Mouse (Mus musculus): ENCODE results near the gene Polr2i.
A peak's percentile ranks its signal among the peaks of the same experiment; 100 is the strongest.
"Not testable (repeated sequence)": the region's sequence is repeated elsewhere in the genome, so short reads cannot be mapped to it uniquely, and the experiment has no call there.

The Polr2i gene

GRCm38 (mm10) chr7:30231669-30232454 is at the start of gene Polr2i, which contains the start of gene Tbcb:
TSS of gene Polr2i (plus strand) at chr7:30231948.
TSS of gene Tbcb (minus strand) at chr7:30232272.
- DNase-seq (ENCODE audit: low read depth): peak; percentile 95

GRCm38 (mm10) chr7:30183189-30183588 is 48.6 kb upstream of the Polr2i start:
- DNase-seq (ENCODE audit: low read depth): not testable (repeated sequence)

GRCm38 (mm10) chr7:30183879-30184289 is 47.9 kb upstream of the Polr2i start, which contains the start of gene Cox7a1:
TSS of gene Cox7a1 (plus strand) at chr7:30184144.
- DNase-seq (ENCODE audit: low read depth): peak; percentile 95

- DNase-seq (ENCODE audit: low read depth): no peak
Observed at GRCm38 (mm10) chr7:30184641-30185348, 47.0 kb upstream of the Polr2i start.

GRCm38 (mm10) chr7:30188344-30189115 is 43.2 kb upstream of the Polr2i start:
- no peak for DNase-seq (ENCODE audit: low read depth)

- DNase-seq (ENCODE audit: low read depth): no peak
Observed at GRCm38 (mm10) chr7:30189116-30189491, 42.6 kb upstream of the Polr2i start.

GRCm38 (mm10) chr7:30192088-30192487 is 39.7 kb upstream of the Polr2i start:
- DNase-seq (ENCODE audit: low read depth): no peak

- DNase-seq (ENCODE audit: low read depth): no peak
Observed at GRCm38 (mm10) chr7:30193013-30193412, 38.7 kb upstream of the Polr2i start.

- DNase-seq (ENCODE audit: low read depth): no peak
Observed at GRCm38 (mm10) chr7:30193581-30194100, 38.1 kb upstream of the Polr2i start.

- DNase-seq (ENCODE audit: low read depth): no peak
Observed at GRCm38 (mm10) chr7:30194101-30194831, 37.5 kb upstream of the Polr2i start.

GRCm38 (mm10) chr7:30194884-30195283 is 36.9 kb upstream of the Polr2i start:
- peak; percentile 97 for DNase-seq (ENCODE audit: low read depth)

GRCm38 (mm10) chr7:30195461-30195860 is 36.3 kb upstream of the Polr2i start:
- DNase-seq (ENCODE audit: low read depth): no peak

- no peak for DNase-seq (ENCODE audit: low read depth)
Observed at GRCm38 (mm10) chr7:30196171-30196570, 35.6 kb upstream of the Polr2i start.

GRCm38 (mm10) chr7:30197592-30198129 is 34.1 kb upstream of the Polr2i start:
- DNase-seq (ENCODE audit: low read depth): no peak

GRCm38 (mm10) chr7:30198481-30198971 is 33.2 kb upstream of the Polr2i start, which contains the start of gene Capns1:
TSS of gene Capns1 (minus strand) at chr7:30198811.
- peak; percentile 86 for DNase-seq (ENCODE audit: low read depth)

GRCm38 (mm10) chr7:30199498-30200139 is 32.1 kb upstream of the Polr2i start:
- DNase-seq (ENCODE audit: low read depth): no peak

GRCm38 (mm10) chr7:30200200-30200599 is 31.5 kb upstream of the Polr2i start:
- no peak for DNase-seq (ENCODE audit: low read depth)

- not testable (repeated sequence) for DNase-seq (ENCODE audit: low read depth)
Observed at GRCm38 (mm10) chr7:30200661-30201060, 31.1 kb upstream of the Polr2i start.

- DNase-seq (ENCODE audit: low read depth): no peak
Observed at GRCm38 (mm10) chr7:30202895-30203690, 28.7 kb upstream of the Polr2i start.
